Mouse (Mus musculus) kidney, adult 2 months (tissue): ENCODE data around the gene Pnmal2.

ENCODE experiments used
- CTCF ChIP-seq: fragments of 200-500 bp; conservative IDR thresholded peaks from 2 replicates; pipeline ENCODE4 v1.5.1; 2011; ENCODE audit warnings: low read depth, mild to moderate bottlenecking, control low read depth, low read length, moderate library complexity, mixed read lengths; ENCODE audit not compliant: insufficient read depth, insufficient read length
- POLR2A ChIP-seq: fragments of 200-500 bp; IDR thresholded peaks from one replicate; pipeline ENCODE4 v1.6.1; 2011; ENCODE audit warnings: low read depth, low read length, control low read depth

- TF ChIP-seq POLR2A (no peak), CTCF (no peak)
Observed at GRCm38 (mm10) chr7:16911904-16912303, 32.6 kb upstream of the Pnmal2 start.
